Mouse (Mus musculus) CH12.LX (cell line): ENCODE measurements at regions not wholly inside any gene's neighbourhood (a gene's known extent, or its start where the extent isn't known, plus 50 kb on each side); places are given as distances from the start of the nearest gene placed in this dataset.

ENCODE experiments used
- DNase-seq: peaks from one replicate; pipeline ENCODE4 v3.0.0-alpha.2; 2013; ENCODE audit errors: extremely low read depth
- H3K27ac ChIP-seq: 2 replicates; pipeline ENCODE4 v1.5.1; 2012; ENCODE audit warnings: low read depth, mild to moderate bottlenecking, control low read depth, moderate library complexity; ENCODE audit not compliant: insufficient read depth
- H3K27me3 ChIP-seq: replicated peaks from 2 replicates; pipeline ENCODE3; 2012; ENCODE audit warnings: inconsistent platforms
- H3K36me3 ChIP-seq, 2 experiments: replicated peaks in 1 of 2; 2 replicates each; pipeline versions ENCODE3 to v1.6.1; 2012; ENCODE audit warnings: inconsistent platforms in 1 of 2, low read length in 1 of 2, mild to moderate bottlenecking in 1 of 2, mixed read lengths in 1 of 2, moderate library complexity in 1 of 2; ENCODE audit not compliant: control insufficient read depth in 1 of 2, insufficient read depth in 1 of 2
- H3K4me1 ChIP-seq, 2 experiments: 2 replicates each; pipeline ENCODE4 v1.6.1; 2012; ENCODE audit warnings: inconsistent platforms in 1 of 2, moderate library complexity in 1 of 2; ENCODE audit not compliant: insufficient read depth in 2 of 2, control insufficient read depth in 1 of 2
- H3K4me2 ChIP-seq: 2 replicates; pipeline ENCODE4 v1.6.1; 2012; ENCODE audit warnings: low read depth, mild to moderate bottlenecking, control low read depth; ENCODE audit not compliant: poor library complexity, insufficient read depth, severe bottlenecking
- H3K4me3 ChIP-seq, 3 experiments: fragments of 150-350 bp in 1 of 3; sonication (generic) in 1 of 3; replicated peaks in 1 of 3; 2 replicates each; pipeline versions ENCODE3 to v1.5.1; 2011 to 2012; ENCODE audit warnings: low read depth in 2 of 3, low read length in 2 of 3, mild to moderate bottlenecking in 2 of 3, moderate library complexity in 2 of 3, control low read depth in 1 of 3, improper control_type of control experiment in 1 of 3, inconsistent platforms in 1 of 3, mixed read lengths in 1 of 3; ENCODE audit not compliant: poor library complexity in 1 of 3
- H3K79me2 ChIP-seq: replicated peaks from 2 replicates; pipeline ENCODE4 v1.6.1; 2012; ENCODE audit warnings: mild to moderate bottlenecking, moderate library complexity; ENCODE audit not compliant: control insufficient read depth, poor library complexity, insufficient read depth, severe bottlenecking; ENCODE audit errors: extremely low read depth
- H3K9ac ChIP-seq: 2 replicates; pipeline ENCODE4 v1.6.1; 2012; ENCODE audit warnings: low read depth, mild to moderate bottlenecking, control low read depth, moderate library complexity; ENCODE audit not compliant: insufficient read depth
- H3K9me3 ChIP-seq: replicated peaks from 2 replicates; pipeline ENCODE3; 2012; ENCODE audit warnings: low read length, inconsistent platforms, mixed read lengths
- BHLHE40 ChIP-seq: IDR thresholded peaks from 2 replicates; pipeline ENCODE4 v1.6.1; 2011; ENCODE audit warnings: mild to moderate bottlenecking, low read depth, low read length, improper control_type of control experiment
- CHD1 ChIP-seq: IDR thresholded peaks from 2 replicates; pipeline ENCODE4 v1.6.1; 2012; ENCODE audit warnings: low read depth, low read length, improper control_type of control experiment, inconsistent platforms
- GABPA ChIP-seq: IDR thresholded peaks from 2 replicates; pipeline ENCODE4 v1.6.1; 2012; ENCODE audit warnings: low read depth, low read length, improper control_type of control experiment, inconsistent platforms; ENCODE audit not compliant: insufficient replicate concordance
- IRF4 ChIP-seq: IDR thresholded peaks from 2 replicates; pipeline ENCODE4 v1.6.1; 2014; ENCODE audit warnings: low read depth, mild to moderate bottlenecking, inconsistent platforms, low read length, improper control_type of control experiment
- MAFK ChIP-seq: IDR thresholded peaks from 2 replicates; pipeline ENCODE4 v1.6.1; 2011; ENCODE audit warnings: low read length, improper control_type of control experiment; ENCODE audit not compliant: insufficient replicate concordance
- MAX ChIP-seq: IDR thresholded peaks from 2 replicates; pipeline ENCODE4 v1.6.1; 2011; ENCODE audit warnings: low read length, improper control_type of control experiment
- MXI1 ChIP-seq: IDR thresholded peaks from 2 replicates; pipeline ENCODE4 v1.6.1; 2011; ENCODE audit warnings: mild to moderate bottlenecking, low read depth, low read length, improper control_type of control experiment
- NRF1 ChIP-seq: IDR thresholded peaks from 2 replicates; pipeline ENCODE4 v1.6.1; 2014; ENCODE audit warnings: low read depth, mild to moderate bottlenecking, inconsistent platforms, low read length, improper control_type of control experiment, moderate library complexity
- POLR2A ChIP-seq: IDR thresholded peaks from 2 replicates; pipeline ENCODE4 v1.6.1; 2011; ENCODE audit warnings: low read depth, mild to moderate bottlenecking, improper control_type of control experiment, low read length
- RCOR1 ChIP-seq: conservative IDR thresholded peaks from 2 replicates; pipeline ENCODE4 v1.6.1; 2012; ENCODE audit warnings: low read depth, mild to moderate bottlenecking, inconsistent platforms, low read length, improper control_type of control experiment
- SIN3A ChIP-seq: IDR thresholded peaks from 2 replicates; pipeline ENCODE4 v1.6.1; 2012; ENCODE audit warnings: low read length, improper control_type of control experiment, inconsistent platforms
- SMC3 ChIP-seq: IDR thresholded peaks from 2 replicates; pipeline ENCODE4 v1.6.1; 2011; ENCODE audit warnings: low read depth, low read length, improper control_type of control experiment
- TBP ChIP-seq: conservative IDR thresholded peaks from 2 replicates; pipeline ENCODE4 v1.6.1; 2011; ENCODE audit warnings: low read depth, low read length, improper control_type of control experiment
- TCF12 ChIP-seq: IDR thresholded peaks from 2 replicates; pipeline ENCODE4 v1.6.1; 2014; ENCODE audit warnings: low read depth, mild to moderate bottlenecking, inconsistent platforms, low read length, improper control_type of control experiment
- USF2 ChIP-seq: conservative IDR thresholded peaks from 2 replicates; pipeline ENCODE4 v1.6.1; 2011; ENCODE audit warnings: low read depth, low read length, improper control_type of control experiment
- ZC3H11A ChIP-seq: IDR thresholded peaks from 2 replicates; pipeline ENCODE4 v1.6.1; 2012; ENCODE audit warnings: low read depth, mild to moderate bottlenecking, inconsistent platforms, low read length, improper control_type of control experiment
- ZNF384 ChIP-seq: IDR thresholded peaks from 2 replicates; pipeline ENCODE4 v1.6.1; 2012; ENCODE audit warnings: low read depth, low read length, improper control_type of control experiment, inconsistent platforms
- dilution Hi-C: fragments of 300-500 bp; cut with MboI; formaldehyde crosslinking; loops from 2 replicates; pipeline ENCODE4 v1.14.3; 2020; ENCODE audit warnings: low sequenced_read_pairs; ENCODE audit not compliant: extremely low pct_unique_long_range_greater_than_20kb, extremely low pct_ligation_motif_present
- in situ Hi-C: fragments of 300-500 bp; cut with MboI; formaldehyde crosslinking; loops from 3 replicates; pipeline ENCODE4 v1.14.3; 2019; ENCODE audit warnings: low sequenced_read_pairs, low pct_ligation_motif_present, low pct_unique_long_range_greater_than_20kb, mixed read lengths

- TF ChIP-seq MAFK (peak; percentile 37; the same call in 1 of the 2 replicates), ZC3H11A (no peak), SMC3 (no peak), POLR2A (no peak), SIN3A (no peak)
These were observed 167.3 kb downstream of the Hs3st3b1 start (continued) for GRCm38 (mm10) chr11:63754826-63755225.

GRCm38 (mm10) chr11:63758313-63758712, 163.8 kb downstream of the Hs3st3b1 start:
- in situ Hi-C loops: no loop called here
- H3K9ac ChIP-seq: no peak overlapping the region
- peaks cover 18 to 45% of the 10 kb centered on the region in 2 experiments for H3K4me1 ChIP-seq
- dilution Hi-C loops: no loop called here
- no peak for DNase-seq
- no peaks in the 10 kb centered on the region for H3K9me3 ChIP-seq
- no peaks in the 10 kb centered on the region for H3K27me3 ChIP-seq
- H3K4me3 ChIP-seq: no peak overlapping the region
- H3K4me2 ChIP-seq: no peak overlapping the region
- no peaks in the 10 kb centered on the region for H3K36me3 ChIP-seq
- TF ChIP-seq CHD1: no peak
- no peak for TF ChIP-seq POLR2A
- H3K79me2 ChIP-seq: no peaks in the 10 kb centered on the region
- H3K27ac ChIP-seq: no peak overlapping the region

GRCm38 (mm10) chr11:63761561-63761960, 160.5 kb downstream of the Hs3st3b1 start:
- H3K9me3 ChIP-seq: no peaks in the 10 kb centered on the region
- TF ChIP-seq POLR2A: no peak
- TF ChIP-seq ZNF384: no peak
- TF ChIP-seq USF2: no peak
- TF ChIP-seq IRF4: no peak
- TF ChIP-seq NRF1: no peak
- TF ChIP-seq TBP: no peak
- no peaks in the 10 kb centered on the region for H3K79me2 ChIP-seq
- no peak for DNase-seq
- no peak overlapping the region for H3K4me3 ChIP-seq
- H3K27me3 ChIP-seq: no peaks in the 10 kb centered on the region
- no peak overlapping the region for H3K27ac ChIP-seq
- dilution Hi-C loops: no loop called here
- in situ Hi-C loops: no loop called here
- no peak overlapping the region for H3K4me2 ChIP-seq
- peaks cover 5 to 21% of the 10 kb centered on the region in 2 experiments; a peak in 2 of 4 replicates for H3K4me1 ChIP-seq
- H3K36me3 ChIP-seq: no peaks in the 10 kb centered on the region
- no peak overlapping the region for H3K9ac ChIP-seq

GRCm38 (mm10) chr11:63767631-63768250, 154.3 kb downstream of the Hs3st3b1 start:
- Histone ChIP-seq H3K4me2 (no peak overlapping the region), H3K9me3 (peaks cover 2% of the 10 kb centered on the region), H3K27me3 (no peaks in the 10 kb centered on the region), H3K36me3 (no peaks in the 10 kb centered on the region), H3K4me3 (no peak overlapping the region), H3K79me2 (no peaks in the 10 kb centered on the region), H3K9ac (no peak overlapping the region), H3K27ac (no peak overlapping the region), H3K4me1 (no peaks in the 10 kb centered on the region)
- dilution Hi-C loops: no loop called here
- TF ChIP-seq RCOR1: no peak
- no peak for TF ChIP-seq GABPA
- TF ChIP-seq IRF4: no peak
- TF ChIP-seq NRF1: no peak
- no peak for TF ChIP-seq BHLHE40
- no peak for TF ChIP-seq MXI1
- TF ChIP-seq MAX: no peak
- no peak for TF ChIP-seq POLR2A
- no peak for TF ChIP-seq TCF12
- DNase-seq: no peak
- in situ Hi-C loops: no loop called here
